Mouse (Mus musculus) layer of hippocampus, postnatal 25 days (tissue): ENCODE measurements around the gene Slc4a10. TPM values are rescaled to one million over a fixed set of nuclear protein-coding genes. Genes with fewer than 3 reads are reported as not detected.
"Not testable (repeated sequence)": the region's sequence is repeated elsewhere in the genome, so short reads cannot be mapped to it uniquely, and the experiment has no call there.

ENCODE experiments used
- DNase-seq, 2 experiments: peaks; one replicate each; pipeline ENCODE4 v3.0.0; 2022; ENCODE audit warnings: mixed read lengths in 2 of 2, low spot score in 1 of 2; ENCODE audit errors: extremely low spot score in 1 of 2
- total RNA-seq, 2 experiments: library from RNA; stranded (reverse); gene quantifications; 2 replicates each; pipeline ENCODE4 v1.2.3; 2021

Gene Slc4a10
- 100 to 1,000 TPM; 204 TPM for total RNA-seq

GRCm38 (mm10) chr2:62046421-62046845, at the start of gene Slc4a10:
TSS of gene Slc4a10 (plus strand) at chr2:62046462.
- peak; percentile 48 to 57 for DNase-seq

- not testable (repeated sequence) for DNase-seq
Observed at GRCm38 (mm10) chr2:62001251-62001650, 45.0 kb upstream of the Slc4a10 start.

- no peak for DNase-seq
Observed at GRCm38 (mm10) chr2:62018209-62018608, 28.1 kb upstream of the Slc4a10 start.

- DNase-seq: peak; percentile 11 to 16
Observed at GRCm38 (mm10) chr2:62046861-62047503, 720 bp downstream of the Slc4a10 start.

- peak; percentile 56 to 60 for DNase-seq
Observed at GRCm38 (mm10) chr2:62047504-62048005, 1.3 kb downstream of the Slc4a10 start.

GRCm38 (mm10) chr2:62048116-62048515, 1.9 kb downstream of the Slc4a10 start:
- DNase-seq: no peak

GRCm38 (mm10) chr2:62076512-62076911, 30.2 kb downstream of the Slc4a10 start:
- DNase-seq: no peak

GRCm38 (mm10) chr2:62087566-62087965, 41.3 kb downstream of the Slc4a10 start:
- DNase-seq: no peak

- DNase-seq: no peak
Observed at GRCm38 (mm10) chr2:62088715-62089114, 42.5 kb downstream of the Slc4a10 start.

- no peak for DNase-seq
Observed at GRCm38 (mm10) chr2:62089208-62089607, 42.9 kb downstream of the Slc4a10 start.

- DNase-seq: no peak
Observed at GRCm38 (mm10) chr2:62100526-62100925, 54.3 kb downstream of the Slc4a10 start.

GRCm38 (mm10) chr2:62115346-62115745, 69.1 kb downstream of the Slc4a10 start:
- DNase-seq: no peak

GRCm38 (mm10) chr2:62129975-62130374, 83.7 kb downstream of the Slc4a10 start:
- no peak for DNase-seq

GRCm38 (mm10) chr2:62134911-62135310, 88.6 kb downstream of the Slc4a10 start:
- DNase-seq: no peak

- no peak for DNase-seq
Observed at GRCm38 (mm10) chr2:62147636-62148035, 101.4 kb downstream of the Slc4a10 start.

GRCm38 (mm10) chr2:62149421-62149820, 103.2 kb downstream of the Slc4a10 start:
- no peak for DNase-seq

- DNase-seq: peak in 1 of 2 experiments; percentile 22
Observed at GRCm38 (mm10) chr2:62150830-62151229, 104.6 kb downstream of the Slc4a10 start.

- DNase-seq: no peak
Observed at GRCm38 (mm10) chr2:62210109-62210508, 163.8 kb downstream of the Slc4a10 start.

- DNase-seq: no peak
Observed at GRCm38 (mm10) chr2:62211106-62211505, 164.8 kb downstream of the Slc4a10 start.

- DNase-seq: no peak
Observed at GRCm38 (mm10) chr2:62227563-62227962, 181.3 kb downstream of the Slc4a10 start.

- DNase-seq: no peak
Observed at GRCm38 (mm10) chr2:62231271-62231670, 185.0 kb downstream of the Slc4a10 start.

GRCm38 (mm10) chr2:62244167-62244566, 197.9 kb downstream of the Slc4a10 start:
- DNase-seq: no peak
